Mouse (Mus musculus): ENCODE results near the gene Arid5b. TPM values are rescaled to one million over a fixed set of nuclear protein-coding genes. Genes with fewer than 3 reads are reported as not detected.

Gene Arid5b
- total RNA-seq, 4 experiments from 2014 or later = 25.3 to 27.5 (median 26.4) TPM

- peak in 1 of 2 experiments; percentile 33 for DNase-seq (ENCODE audit: low spot score in 2 of 2)
Observed at GRCm38 (mm10) chr10:68274900-68275760, 3.4 kb downstream of the Arid5b start.

GRCm38 (mm10) chr10:68269789-68270188 is 8.8 kb downstream of the Arid5b start:
- no peak for DNase-seq (ENCODE audit: low spot score in 2 of 2)

DNA sequence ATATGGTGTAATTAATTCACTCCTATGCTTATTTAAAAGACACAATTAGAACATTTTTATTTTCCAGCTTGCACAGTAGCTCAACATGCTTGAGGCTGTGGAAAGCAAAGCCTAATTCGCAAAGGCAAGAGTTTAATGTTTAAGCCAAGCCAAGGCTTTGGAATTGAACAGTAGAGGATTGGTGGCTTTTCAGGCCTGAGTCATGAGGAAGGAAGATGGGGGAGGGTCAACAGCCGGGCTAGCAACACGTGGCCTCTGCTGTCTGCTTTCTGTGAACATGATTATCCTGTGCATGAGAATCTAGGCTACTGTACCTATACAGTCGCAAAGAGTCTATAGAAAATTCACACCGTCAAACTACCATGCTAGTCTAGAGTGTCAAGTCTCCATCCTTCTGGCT is 9.9 kb downstream of the Arid5b start:
- no peak for DNase-seq (ENCODE audit: low spot score in 2 of 2)

GRCm38 (mm10) chr10:68263969-68264688 is 14.4 kb downstream of the Arid5b start:
- DNase-seq (ENCODE audit: low spot score in 2 of 2) = no peak

GRCm38 (mm10) chr10:68263296-68263968 is 15.1 kb downstream of the Arid5b start:
- no peak for DNase-seq (ENCODE audit: low spot score in 2 of 2)

DNA sequence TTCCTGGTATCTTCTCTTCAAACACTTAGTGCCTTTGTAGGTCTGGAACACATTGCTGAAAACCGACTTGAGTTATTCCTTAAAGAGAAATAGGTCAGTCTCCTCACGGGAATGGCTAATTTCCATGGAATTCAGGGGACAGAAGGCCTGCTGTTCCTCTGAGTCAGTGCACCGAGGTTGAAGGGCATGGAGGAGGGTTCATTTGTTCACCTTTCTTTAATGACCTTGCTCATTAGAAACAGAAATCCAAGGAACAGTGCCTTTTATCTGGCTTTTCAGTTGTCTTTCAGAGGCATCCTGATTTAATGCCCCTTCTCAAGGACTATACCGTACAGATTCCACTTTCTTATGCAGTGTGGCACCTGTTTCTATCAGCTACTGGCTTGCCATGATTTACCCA is 18.9 kb downstream of the Arid5b start:
- DNase-seq (ENCODE audit: low spot score in 2 of 2) = no peak

- DNase-seq (ENCODE audit: low spot score in 2 of 2) = no peak
Observed at GRCm38 (mm10) chr10:68257358-68258056, 21.0 kb downstream of the Arid5b start.

- no peak for DNase-seq (ENCODE audit: low spot score in 2 of 2)
Observed at GRCm38 (mm10) chr10:68256134-68256533, 22.4 kb downstream of the Arid5b start.

- DNase-seq (ENCODE audit: low spot score in 2 of 2) = no peak
Observed at GRCm38 (mm10) chr10:68253452-68254117, 25.0 kb downstream of the Arid5b start.

DNA sequence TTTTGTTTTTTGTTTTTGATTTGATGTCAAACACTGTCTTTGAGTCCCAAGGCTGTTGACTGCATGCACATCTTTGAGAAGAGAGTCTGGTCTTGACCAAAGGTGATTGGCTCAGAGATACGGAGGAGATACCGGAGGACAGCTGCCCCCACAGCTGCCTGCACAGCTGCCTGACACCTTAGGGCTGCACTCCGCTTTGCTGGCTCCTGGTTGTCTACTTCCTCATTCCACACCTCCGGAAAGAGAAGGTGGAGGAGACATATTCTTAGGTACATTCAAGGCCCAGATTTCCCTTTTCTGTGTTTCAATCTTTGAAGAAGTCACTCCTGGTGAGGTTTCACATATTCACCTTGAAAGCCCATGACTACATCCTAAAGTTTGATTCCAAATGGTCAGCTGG is 25.9 kb downstream of the Arid5b start:
- DNase-seq (ENCODE audit: low spot score in 2 of 2) = no peak

DNA sequence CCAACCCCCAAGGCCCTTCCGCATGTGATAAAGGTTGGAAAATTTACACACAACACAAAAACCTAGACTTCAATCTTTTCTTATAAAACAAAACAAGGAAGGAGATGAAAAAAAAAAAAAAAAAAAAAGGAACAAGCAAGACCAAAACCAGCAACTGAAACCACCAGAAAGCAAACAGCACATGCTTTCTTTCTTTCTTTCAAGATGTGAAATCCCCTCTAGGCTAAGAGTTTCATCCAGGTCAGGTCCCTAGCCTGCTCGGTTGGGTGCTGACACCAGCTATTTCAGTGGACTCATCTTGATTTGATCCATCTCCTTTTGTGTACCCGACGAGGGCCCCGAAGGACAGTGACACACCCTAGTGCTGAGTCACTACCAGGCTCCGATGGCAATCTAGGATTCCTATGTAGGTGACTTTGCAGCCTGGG is 29.2 kb downstream of the Arid5b start:
- no peak for DNase-seq (ENCODE audit: low spot score in 2 of 2)

- no peak for DNase-seq (ENCODE audit: low spot score in 2 of 2)
Observed at GRCm38 (mm10) chr10:68248281-68249015, 30.1 kb downstream of the Arid5b start.

GRCm38 (mm10) chr10:68247490-68248280 is 30.9 kb downstream of the Arid5b start:
- no peak for DNase-seq (ENCODE audit: low spot score in 2 of 2)

- no peak for DNase-seq (ENCODE audit: low spot score in 2 of 2)
Observed at GRCm38 (mm10) chr10:68246603-68247247, 31.8 kb downstream of the Arid5b start.

DNA sequence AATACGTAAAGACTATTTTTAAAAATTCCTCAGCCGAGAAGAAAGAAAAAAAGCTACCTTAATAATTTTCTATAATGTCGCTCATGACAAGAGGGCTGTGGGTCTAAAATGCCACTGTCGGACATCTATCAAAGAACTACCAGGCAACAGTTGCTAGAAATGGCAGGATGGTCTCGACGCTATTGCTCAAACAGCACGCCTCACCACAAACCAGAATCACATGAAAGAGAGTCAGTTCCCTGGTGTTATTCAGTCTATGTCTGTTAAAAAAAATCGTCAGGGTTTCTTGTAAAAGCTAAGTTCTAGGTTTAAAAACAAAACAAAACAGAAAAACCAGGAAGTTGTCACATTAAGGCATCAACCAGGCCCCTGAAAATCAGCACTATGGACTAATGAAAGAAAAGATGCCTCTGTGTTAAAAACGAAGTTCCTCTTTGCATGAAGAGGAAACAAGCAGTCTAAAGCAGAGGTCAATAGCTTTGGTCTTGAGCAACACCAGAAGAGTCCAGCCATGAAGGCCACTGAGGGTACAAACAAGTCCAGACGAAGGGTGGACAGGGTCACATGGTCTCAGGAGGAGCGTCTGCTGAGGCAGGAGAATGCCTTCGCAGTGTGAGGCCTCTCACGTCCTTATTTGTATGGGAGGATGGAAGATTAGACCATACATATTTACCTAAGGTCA is 37.6 kb downstream of the Arid5b start:
- no peak for DNase-seq (ENCODE audit: low spot score in 2 of 2)

DNA sequence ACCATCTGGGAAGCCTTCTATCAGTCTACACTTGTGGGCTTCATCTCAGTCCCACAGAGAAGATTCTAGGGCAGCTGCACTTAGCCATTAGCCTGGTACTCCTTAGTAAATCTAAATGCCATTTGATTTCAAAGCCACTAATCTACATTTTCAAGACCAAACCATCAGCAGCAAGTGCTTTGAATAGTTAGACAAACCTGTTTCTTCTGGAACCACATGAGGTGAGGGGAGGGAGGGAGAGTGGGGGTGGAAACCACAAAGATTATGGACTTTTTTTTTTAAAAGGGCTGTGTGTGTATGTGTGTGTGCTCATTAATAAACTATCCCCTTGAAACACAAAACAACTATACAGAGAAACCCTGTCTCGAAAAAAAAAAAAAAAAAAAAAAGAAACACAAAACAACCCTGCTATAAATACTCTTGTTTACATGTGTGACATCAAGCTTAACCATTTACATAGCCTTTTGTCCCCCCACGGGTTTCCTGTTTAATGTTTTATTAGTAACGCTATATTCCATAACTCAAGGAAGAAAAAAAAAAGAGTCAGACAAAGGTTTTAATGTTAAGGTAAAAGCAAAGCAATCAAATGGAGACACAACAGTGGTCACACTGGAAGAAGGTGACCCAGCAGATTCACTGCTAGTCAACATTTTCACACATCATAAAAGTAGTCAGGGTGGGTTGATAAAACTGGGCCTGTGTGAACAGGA is 38.3 kb downstream of the Arid5b start:
- DNase-seq (ENCODE audit: low spot score in 2 of 2) = no peak

GRCm38 (mm10) chr10:68239426-68240070 is 39.0 kb downstream of the Arid5b start:
- DNase-seq (ENCODE audit: low spot score in 2 of 2) = no peak

All from layer of hippocampus, adult 8-10 months (tissue).